Mouse (Mus musculus): Measurements from ENCODE around the gene Pltp. TPM values are rescaled to one million over a fixed set of nuclear protein-coding genes. Genes with fewer than 3 reads are reported as not detected.
A peak's percentile ranks its signal among the peaks of the same experiment; 100 is the strongest.

The Pltp gene
- total and polyA plus RNA-seq, 3 experiments, result 5.2 to 17.1 TPM; not detected in 1

DNA sequence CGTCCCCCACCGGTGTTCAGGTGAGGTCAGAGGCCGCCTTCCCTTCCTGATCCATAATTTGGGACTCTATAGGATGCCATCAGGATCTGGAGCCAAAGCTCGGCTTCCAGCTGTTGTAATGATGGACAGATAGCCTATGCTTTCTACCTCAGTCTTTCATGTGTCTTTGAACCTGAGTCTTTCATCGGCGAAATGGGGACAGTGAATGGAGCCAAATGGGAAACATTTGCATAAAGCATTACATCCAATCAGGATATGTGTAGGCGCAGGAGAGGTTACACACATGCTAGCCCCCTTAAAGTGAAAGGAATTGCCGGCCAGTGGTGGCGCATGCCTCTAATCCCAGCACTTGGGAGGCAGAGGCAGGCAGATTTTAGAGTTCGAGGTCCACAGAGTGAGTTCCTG, 34.3 kb downstream of the Pltp start:
- H3K4me3 ChIP-seq (ENCODE audit: control insufficient read depth in 1 of 2, insufficient read depth in 1 of 2, low read depth in 2 of 2, low read length in 2 of 2), result peak overlapping the region; percentile 77 to 80
- H3K4me1 ChIP-seq (ENCODE audit: control insufficient read depth in 1 of 2, insufficient read depth in 2 of 2, low read length in 2 of 2), result peaks cover 2 to 31% of the 10 kb centered on the region in 2 experiments; a peak in 3 of 4 replicates
- H3K79me2 ChIP-seq (ENCODE audit: control insufficient read depth, insufficient read depth, low read length, poor library complexity), result peaks cover 4% of the 10 kb centered on the region
- H3K9ac ChIP-seq (ENCODE audit: control insufficient read depth, low read depth, low read length, poor library complexity, severe bottlenecking), result peak overlapping the region; percentile 73
- no peaks in the 10 kb centered on the region for H3K27me3 ChIP-seq (ENCODE audit: control insufficient read depth in 1 of 2, insufficient read depth in 2 of 2, low read length in 2 of 2)
- H3K36me3 ChIP-seq (ENCODE audit: control insufficient read depth in 1 of 2, insufficient read depth in 2 of 2, low read length in 2 of 2), result peaks cover 0 to 23% of the 10 kb centered on the region in 2 experiments; a peak in 2 of 4 replicates
- TF ChIP-seq UBTF (IDR thresholded peaks at IDR 0.05; ENCODE audit: borderline replicate concordance, insufficient read depth, low read depth, low read length) (no peak), JUND (IDR thresholded peaks at IDR 0.05; ENCODE audit: low read depth, low read length) (no peak), HCFC1 (IDR thresholded peaks at IDR 0.05; ENCODE audit: low read depth, low read length) (no peak), TBP (IDR thresholded peaks at IDR 0.05; ENCODE audit: low read depth, low read length) (peak; percentile 81), ETS1 (IDR thresholded peaks at IDR 0.05; ENCODE audit: low read depth, low read length) (peak; percentile 42; the same call in 1 of the 2 replicates), MXI1 (IDR thresholded peaks at IDR 0.05; ENCODE audit: low read depth, low read length) (peak; percentile 58; the same call in 1 of the 2 replicates), MAX (IDR thresholded peaks at IDR 0.05; ENCODE audit: low read length) (peak; percentile 6; the same call in 1 of the 2 replicates)
- peak overlapping the region; percentile 59 for H3K27ac ChIP-seq (ENCODE audit: control insufficient read depth, low read depth, low read length)
- DNase-seq (ENCODE audit: low read depth, low spot score), result peak; percentile 80
- H3K9me3 ChIP-seq (replicated peaks; ENCODE audit: insufficient read depth, low read length), result no peaks in the 10 kb centered on the region

DNA sequence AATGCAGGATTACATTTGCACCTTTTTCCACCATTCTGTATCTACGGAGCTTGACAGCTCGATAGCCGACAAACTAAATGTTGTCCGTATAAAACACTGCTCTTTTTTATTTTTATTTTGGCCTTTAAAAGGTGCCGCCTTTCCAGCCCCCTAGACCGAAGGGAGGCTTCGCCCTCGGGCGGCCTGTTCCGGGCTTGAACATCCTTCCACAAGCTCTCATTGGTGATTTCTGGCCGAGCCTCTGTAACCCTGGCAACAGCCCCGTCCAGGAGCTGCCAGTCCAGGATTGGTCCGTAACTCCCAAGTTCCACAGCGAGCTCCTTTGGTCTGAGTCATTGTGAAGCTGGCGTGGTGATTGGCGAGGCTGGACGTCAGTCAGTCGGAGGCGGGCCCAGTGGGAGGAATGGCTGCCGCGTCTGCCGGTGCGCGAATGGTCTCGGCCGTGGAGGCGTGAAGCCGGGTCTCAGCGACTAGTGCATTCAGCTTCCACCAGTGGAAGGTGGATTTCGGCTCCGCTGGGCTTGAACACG, 34.8 kb downstream of the Pltp start, which contains the start of gene Zswim1:
TSS of gene Zswim1 (plus strand) at position 51 of the 530 bp plus-strand sequence.
- peaks cover 2 to 27% of the 10 kb centered on the region in 2 experiments; a peak in 3 of 4 replicates for H3K4me1 ChIP-seq (ENCODE audit: control insufficient read depth in 1 of 2, insufficient read depth in 2 of 2, low read length in 2 of 2)
- H3K79me2 ChIP-seq (ENCODE audit: control insufficient read depth, insufficient read depth, low read length, poor library complexity), result peaks cover 4% of the 10 kb centered on the region
- no peaks in the 10 kb centered on the region for H3K27me3 ChIP-seq (ENCODE audit: control insufficient read depth in 1 of 2, insufficient read depth in 2 of 2, low read length in 2 of 2)
- H3K36me3 ChIP-seq (ENCODE audit: control insufficient read depth in 1 of 2, insufficient read depth in 2 of 2, low read length in 2 of 2), result peaks cover 0 to 20% of the 10 kb centered on the region in 2 experiments; a peak in 2 of 4 replicates
- peak; percentile 98 for DNase-seq (ENCODE audit: low read depth, low spot score)
- H3K4me3 ChIP-seq (ENCODE audit: control insufficient read depth in 1 of 2, insufficient read depth in 1 of 2, low read depth in 2 of 2, low read length in 2 of 2), result peak within 1 kb of the TSS; percentile 77 to 80
- H3K9ac ChIP-seq (ENCODE audit: control insufficient read depth, low read depth, low read length, poor library complexity, severe bottlenecking), result peak within 1 kb of the TSS; percentile 73
- no peaks in the 10 kb centered on the region for H3K9me3 ChIP-seq (replicated peaks; ENCODE audit: insufficient read depth, low read length)
- peak within 1 kb of the TSS; percentile 59 for H3K27ac ChIP-seq (ENCODE audit: control insufficient read depth, low read depth, low read length)
- TF ChIP-seq ZKSCAN1 (IDR thresholded peaks at IDR 0.05; ENCODE audit: low read depth, low read length), result no peak
- peak; percentile 76 for TF ChIP-seq HCFC1 (IDR thresholded peaks at IDR 0.05; ENCODE audit: low read depth, low read length)
- TF ChIP-seq ZNF384 (IDR thresholded peaks at IDR 0.05; ENCODE audit: low read depth, low read length), result no peak
- peak; percentile 20; the same call in 1 of the 2 replicates for TF ChIP-seq MAX (IDR thresholded peaks at IDR 0.05; ENCODE audit: low read length)
- TF ChIP-seq MEF2A (IDR thresholded peaks at IDR 0.05; ENCODE audit: extremely low read depth, insufficient replicate concordance, low read depth, low read length, poor library complexity, severe bottlenecking), result no peak
- peak; percentile 59; the same call in 1 of the 2 replicates for TF ChIP-seq ZMIZ1 (IDR thresholded peaks at IDR 0.05; ENCODE audit: low read depth, low read length)
- no peak for TF ChIP-seq SMC3 (IDR thresholded peaks at IDR 0.05; ENCODE audit: low read depth, low read length)
- TF ChIP-seq ELF1 (IDR thresholded peaks at IDR 0.05; ENCODE audit: low read depth, low read length), result peak; percentile 83
- peak; percentile 75 to 76; a peak in 3 of 4 replicates for TF ChIP-seq POLR2A (IDR thresholded peaks at IDR 0.05; ENCODE audit: control insufficient read depth in 1 of 2, insufficient read depth in 1 of 2, low read depth in 1 of 2, low read length in 2 of 2, poor library complexity in 1 of 2)
- peak; percentile 71; the same call in 1 of the 2 replicates for TF ChIP-seq NELFE (IDR thresholded peaks at IDR 0.05; ENCODE audit: low read depth, low read length)
- no peak for TF ChIP-seq CTCF (IDR thresholded peaks at IDR 0.05 in 2 of 3, conservative IDR thresholded peaks at IDR 0.05 in 1 of 3; ENCODE audit: control insufficient read depth in 1 of 3, insufficient read depth in 1 of 3, low read depth in 2 of 3, low read length in 3 of 3, poor library complexity in 1 of 3, severe bottlenecking in 1 of 3)
- TF ChIP-seq JUND (IDR thresholded peaks at IDR 0.05; ENCODE audit: low read depth, low read length), result no peak
- TF ChIP-seq EP300 (IDR thresholded peaks at IDR 0.05; ENCODE audit: low read depth in 1 of 2, low read length in 2 of 2), result no peak
- TF ChIP-seq ETS1 (IDR thresholded peaks at IDR 0.05; ENCODE audit: low read depth, low read length), result no peak
- TF ChIP-seq SIN3A (IDR thresholded peaks at IDR 0.05; ENCODE audit: low read length), result peak; percentile 64
- no peak for TF ChIP-seq KAT2A (conservative IDR thresholded peaks at IDR 0.05; ENCODE audit: low read depth, low read length)
- no peak for TF ChIP-seq USF1 (IDR thresholded peaks at IDR 0.05; ENCODE audit: low read depth, low read length)
- peak; percentile 84 for TF ChIP-seq MXI1 (IDR thresholded peaks at IDR 0.05; ENCODE audit: low read depth, low read length)
- TF ChIP-seq RCOR1 (IDR thresholded peaks at IDR 0.05; ENCODE audit: low read depth, low read length), result peak; percentile 9; the same call in 1 of the 2 replicates
- TF ChIP-seq POLR2AphosphoS2 (IDR thresholded peaks at IDR 0.05; ENCODE audit: low read length), result peak; percentile 83; the same call in 1 of the 2 replicates
- no peak for TF ChIP-seq NRF1 (IDR thresholded peaks at IDR 0.05; ENCODE audit: insufficient read depth, low read depth, low read length, poor library complexity, severe bottlenecking)
- TF ChIP-seq POLR2AphosphoS5 (IDR thresholded peaks at IDR 0.05; ENCODE audit: borderline replicate concordance, low read depth, low read length), result no peak
- no peak for TF ChIP-seq USF2 (IDR thresholded peaks at IDR 0.05; ENCODE audit: borderline replicate concordance in 1 of 2, insufficient read depth in 1 of 2, low read depth in 1 of 2, low read length in 2 of 2)
- TF ChIP-seq ZC3H11A (IDR thresholded peaks at IDR 0.05; ENCODE audit: low read depth, low read length), result no peak
- no peak for TF ChIP-seq MAFK (IDR thresholded peaks at IDR 0.05; ENCODE audit: borderline replicate concordance, low read depth, low read length)
- no peak for TF ChIP-seq E2F4 (IDR thresholded peaks at IDR 0.05; ENCODE audit: borderline replicate concordance, low read depth, low read length)
- TF ChIP-seq UBTF (IDR thresholded peaks at IDR 0.05; ENCODE audit: borderline replicate concordance, insufficient read depth, low read depth, low read length), result no peak
